Mouse (Mus musculus) right cerebral cortex, adult 2 months (tissue): ENCODE measurements around the gene Pde12.
A peak's percentile ranks its signal among the peaks of the same experiment; 100 is the strongest.

Experiments
- DNase-seq, 2 experiments: peaks; one replicate each; pipeline ENCODE4 v3.0.0; 2021 to 2022; ENCODE audit warnings: low spot score in 2 of 2

Gene Pde12

GRCm38 (mm10) chr14:26643006-26643624 lies 26.6 kb downstream of the Pde12 start:
- no peak for DNase-seq

- DNase-seq, result peak in 1 of 2 experiments; percentile 12
Observed at GRCm38 (mm10) chr14:26639961-26640360, 29.7 kb downstream of the Pde12 start.

DNA sequence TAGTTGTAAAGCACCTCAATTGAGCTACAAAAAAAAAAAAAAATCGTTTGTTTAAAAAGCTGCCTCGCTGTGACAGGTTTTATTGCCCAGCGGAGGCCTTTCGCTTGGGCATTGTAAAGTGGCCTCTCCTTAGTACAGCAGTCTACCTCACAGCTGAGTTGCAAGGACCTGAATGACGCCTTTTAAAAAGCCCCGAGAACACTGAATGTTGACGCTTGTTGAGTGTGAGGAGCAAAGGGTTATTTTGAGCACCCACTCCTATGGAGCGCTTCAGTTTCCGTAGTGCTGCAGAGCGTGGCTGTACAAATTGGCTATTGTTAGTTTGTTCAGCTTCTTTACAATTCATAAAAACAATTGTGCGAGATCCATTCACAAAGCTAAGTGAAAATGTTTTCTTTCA lies 30.4 kb downstream of the Pde12 start:
- no peak for DNase-seq

DNA sequence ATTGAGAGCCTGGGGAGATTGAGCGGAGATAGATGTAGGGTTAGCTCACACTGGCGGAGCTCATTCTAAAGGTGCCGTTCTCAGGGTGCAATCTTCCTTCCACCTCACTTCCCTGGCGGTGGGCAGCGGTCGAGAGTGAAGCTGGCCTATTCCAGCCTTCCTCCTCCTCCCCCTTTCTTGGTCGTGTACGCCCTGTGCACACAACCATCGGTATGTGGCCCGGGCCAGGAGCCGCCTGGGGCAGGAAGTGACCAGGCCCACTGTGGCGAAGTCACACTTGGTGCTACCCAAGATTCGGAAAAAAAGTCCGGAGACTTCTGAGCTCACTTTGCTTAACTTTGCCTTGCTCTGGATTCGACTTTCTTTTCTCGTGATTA lies 31.0 kb downstream of the Pde12 start:
- peak in 1 of 2 experiments; percentile 35 for DNase-seq

DNA sequence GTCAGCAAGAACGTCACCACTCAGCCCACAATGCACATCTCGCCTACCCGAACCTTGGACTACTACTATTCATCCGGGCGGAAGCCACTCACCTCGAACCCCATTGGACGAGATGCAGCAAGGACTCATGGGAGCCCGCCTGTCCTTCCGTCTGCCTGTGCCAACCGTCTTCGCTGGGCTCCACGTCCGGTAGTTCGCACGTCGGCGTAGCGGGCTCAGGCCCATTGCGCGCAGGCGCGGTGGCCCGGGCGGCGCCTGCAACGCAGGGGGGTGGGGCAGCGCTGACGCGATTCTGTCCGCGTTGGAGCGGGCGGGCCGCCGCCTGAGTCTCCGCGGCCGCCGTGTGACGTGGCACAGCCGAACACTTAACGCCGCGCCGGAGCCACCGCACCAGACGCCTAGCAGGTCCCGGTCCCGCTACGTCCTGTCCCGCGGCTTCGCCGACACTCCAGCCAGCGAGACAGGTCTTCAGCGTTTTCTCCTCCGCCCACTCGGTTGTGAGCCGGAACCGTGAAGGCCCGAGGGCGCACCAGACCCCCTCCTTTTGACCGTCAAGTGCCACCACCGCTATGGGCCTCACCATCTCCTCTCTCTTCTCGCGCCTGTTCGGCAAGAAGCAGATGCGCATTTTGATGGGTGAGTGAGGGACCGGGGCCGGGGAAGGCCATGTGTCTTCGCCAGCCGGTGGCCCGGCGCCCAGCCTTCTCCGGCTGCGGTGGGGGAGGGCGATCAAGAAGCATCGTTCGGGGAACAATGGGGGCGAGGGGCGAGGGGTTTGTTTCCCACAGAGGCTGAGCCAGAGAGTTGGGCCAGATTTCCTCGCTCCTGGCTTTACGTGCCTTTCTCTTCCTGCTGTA lies 31.6 kb downstream of the Pde12 start, which contains the start of gene Arf4:
TSS of gene Arf4 (plus strand) at position 224 of the 857 bp plus-strand sequence.
- DNase-seq, result peak; percentile 98

GRCm38 (mm10) chr14:26637025-26637850 lies 32.4 kb downstream of the Pde12 start:
- peak; percentile 23 to 25 for DNase-seq

DNA sequence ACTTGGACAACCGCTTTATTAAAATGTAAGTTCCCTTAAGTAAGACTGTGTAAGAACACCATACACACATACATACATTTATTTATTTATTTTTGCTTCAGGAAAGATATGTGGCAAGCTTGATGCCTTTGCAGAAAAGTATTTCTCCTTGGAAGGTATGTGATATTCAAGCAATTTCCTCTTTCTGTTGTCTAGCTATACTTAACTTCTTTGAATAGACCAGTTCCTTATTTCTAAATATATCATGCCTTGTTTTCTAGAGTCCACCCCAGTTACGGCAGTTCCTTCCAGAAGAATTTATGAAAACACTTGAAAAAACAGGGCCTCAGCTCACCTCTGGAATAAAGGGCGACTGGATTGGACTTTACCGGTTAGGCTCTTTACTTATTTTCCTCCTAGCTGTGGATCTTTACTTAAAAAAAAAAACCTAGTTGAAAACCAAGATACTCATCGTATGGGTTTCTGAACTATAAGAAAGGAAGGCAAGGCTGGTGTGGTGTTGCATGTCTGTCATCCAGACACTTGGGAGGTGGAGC lies 43.0 kb downstream of the Pde12 start:
- DNase-seq, result no peak

GRCm38 (mm10) chr14:26625301-26625700 lies 44.4 kb downstream of the Pde12 start:
- no peak for DNase-seq

GRCm38 (mm10) chr14:26610689-26611088 lies 59.0 kb downstream of the Pde12 start:
- DNase-seq, result no peak
